Mouse (Mus musculus) lung, postnatal 0 days (tissue): ENCODE measurements around the gene Rab11fip3. TPM values are rescaled to one million over a fixed set of nuclear protein-coding genes. Genes with fewer than 3 reads are reported as not detected.

ENCODE experiments used
- ATAC-seq: fragments of 200-750 bp; cut with Nextera tagmentation; 2 replicates; pipeline ENCODE4 v1.8.0; 2017; ENCODE audit warnings: moderate library complexity
- DNase-seq: peaks from one replicate; pipeline ENCODE4 v3.0.0-alpha.2; 2016; ENCODE audit warnings: low spot score
- H3K27ac ChIP-seq: fragments of 300-500 bp; sonication (generic); 2 replicates; pipeline ENCODE4 v1.5.1; 2014; ENCODE audit warnings: antibody characterized with exemption, mild to moderate bottlenecking, low read length, mixed read lengths
- H3K27me3 ChIP-seq: fragments of 300-500 bp; sonication (generic); replicated peaks from 2 replicates; pipeline ENCODE4 v1.6.1; 2014; ENCODE audit warnings: low read length, mixed read lengths; ENCODE audit not compliant: insufficient read depth
- H3K36me3 ChIP-seq: fragments of 300-500 bp; sonication (generic); 2 replicates; pipeline ENCODE4 v1.6.1; 2014; ENCODE audit warnings: low read length, mixed read lengths; ENCODE audit not compliant: insufficient read depth
- H3K4me1 ChIP-seq: fragments of 300-500 bp; sonication (generic); 2 replicates; pipeline ENCODE4 v1.6.1; 2014; ENCODE audit warnings: antibody characterized with exemption, low read depth, low read length, mixed read lengths; ENCODE audit not compliant: insufficient read depth
- H3K4me2 ChIP-seq: fragments of 300-500 bp; sonication (generic); replicated peaks from 2 replicates; pipeline ENCODE4 v1.6.1; 2014; ENCODE audit warnings: low read depth, mild to moderate bottlenecking, low read length, moderate library complexity, mixed read lengths
- H3K4me3 ChIP-seq: fragments of 300-500 bp; sonication (generic); 2 replicates; pipeline ENCODE4 v1.5.1; 2014; ENCODE audit warnings: low read depth, low read length
- H3K9ac ChIP-seq: fragments of 300-500 bp; sonication (generic); replicated peaks from 2 replicates; pipeline ENCODE4 v1.6.1; 2014; ENCODE audit warnings: low read depth, mild to moderate bottlenecking
- H3K9me3 ChIP-seq: fragments of 300-500 bp; sonication (generic); 2 replicates; pipeline ENCODE4 v1.6.1; 2016; ENCODE audit warnings: low read length, mixed read lengths
- CTCF ChIP-seq: IDR thresholded peaks from 2 replicates; pipeline ENCODE4 v1.5.1; 2016; ENCODE audit warnings: antibody characterized with exemption, mild to moderate bottlenecking
- EP300 ChIP-seq: IDR thresholded peaks from 2 replicates; pipeline ENCODE4 v1.6.1; 2016; ENCODE audit warnings: antibody characterized with exemption, mild to moderate bottlenecking, control low read depth
- WGBS: fragments of 180-500 bp; shearing (Covaris S2); extraction: QIAGEN DNeasy Blood & Tissue Kit; methylation state at CpG from one replicate; pipeline ENCODE4 v1.1.7; 2014; 5-methylcytosine and 5-hydroxymethylcytosine counted together
- polyA plus RNA-seq: library from polyadenylated mRNA; unstranded; fragments of >200 nt; fragmentation: Nextera tagmentation; extraction: Ambion mirVana; gene quantifications from 2 replicates; pipeline ENCODE4 v1.2.1, GENCODE M21; 2015

The Rab11fip3 gene
- polyA plus RNA-seq, 1 experiment from 2014 or later: 7.2 TPM

DNA sequence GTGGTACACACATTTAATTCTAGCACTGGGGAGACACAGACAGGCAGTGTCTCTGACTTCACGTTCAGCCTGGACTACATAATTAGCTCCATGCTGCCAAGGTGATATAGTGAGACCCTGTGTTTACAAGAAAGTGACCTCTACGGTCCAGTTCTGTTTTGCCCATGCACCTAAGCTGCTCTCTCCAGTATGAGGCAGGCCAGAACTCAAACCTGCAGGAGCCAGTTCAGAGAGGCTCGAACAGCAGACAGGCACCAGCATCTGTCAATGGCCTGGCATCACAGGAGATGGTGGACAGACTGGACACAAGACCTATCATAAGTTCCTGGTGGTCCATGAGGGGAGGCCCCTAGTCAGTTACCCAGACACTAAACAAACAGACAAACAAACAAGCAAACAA is 51.0 kb downstream of the Rab11fip3 start:
- Histone ChIP-seq H3K4me3 (no peak overlapping the region), H3K9me3 (no peaks in the 10 kb centered on the region), H3K36me3 (0 out of 2 replicates have a peak, but pooled peaks cover 7% of the 10 kb centered on the region), H3K27ac (no peak overlapping the region), H3K4me1 (no peaks in the 10 kb centered on the region), H3K9ac (no peak overlapping the region), H3K4me2 (no peak overlapping the region), H3K27me3 (no peaks in the 10 kb centered on the region)
- DNase-seq (no peak), ATAC-seq (no peak)
- TF ChIP-seq EP300 (no peak), CTCF (no peak)
- 65% methylated on average over 3 of the region's 3 CpGs for WGBS

DNA sequence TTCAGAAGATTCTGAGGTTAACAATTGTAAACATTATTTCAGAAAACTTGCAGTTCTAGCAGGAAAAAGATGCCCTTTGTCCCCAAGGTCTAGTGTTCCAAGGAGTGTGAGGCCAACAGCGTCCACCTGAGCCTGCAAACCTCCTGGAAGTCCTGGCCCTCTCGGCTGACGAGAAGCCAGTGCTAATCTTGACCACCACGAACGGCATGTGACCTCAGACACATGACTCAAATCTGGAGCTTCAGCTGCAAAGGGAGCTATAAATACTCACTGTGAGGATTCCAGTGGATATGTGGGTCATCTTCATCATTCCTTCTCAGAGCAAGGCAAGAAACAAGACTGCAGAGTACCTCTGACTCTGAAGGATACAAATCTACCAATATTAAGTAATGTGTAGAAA is 51.4 kb downstream of the Rab11fip3 start:
- ATAC-seq: no peak
- H3K4me1 ChIP-seq: no peaks in the 10 kb centered on the region
- H3K9ac ChIP-seq: no peak overlapping the region
- H3K4me3 ChIP-seq: no peak overlapping the region
- H3K27me3 ChIP-seq: no peaks in the 10 kb centered on the region
- 0 out of 2 replicates have a peak, but pooled peaks cover 7% of the 10 kb centered on the region for H3K36me3 ChIP-seq
- no peak overlapping the region for H3K4me2 ChIP-seq
- no peaks in the 10 kb centered on the region for H3K9me3 ChIP-seq
- DNase-seq: no peak
- no peak overlapping the region for H3K27ac ChIP-seq
- no peak for TF ChIP-seq EP300
- TF ChIP-seq CTCF: no peak
- WGBS: 77% methylated on average over 5 of the region's 5 CpGs

DNA sequence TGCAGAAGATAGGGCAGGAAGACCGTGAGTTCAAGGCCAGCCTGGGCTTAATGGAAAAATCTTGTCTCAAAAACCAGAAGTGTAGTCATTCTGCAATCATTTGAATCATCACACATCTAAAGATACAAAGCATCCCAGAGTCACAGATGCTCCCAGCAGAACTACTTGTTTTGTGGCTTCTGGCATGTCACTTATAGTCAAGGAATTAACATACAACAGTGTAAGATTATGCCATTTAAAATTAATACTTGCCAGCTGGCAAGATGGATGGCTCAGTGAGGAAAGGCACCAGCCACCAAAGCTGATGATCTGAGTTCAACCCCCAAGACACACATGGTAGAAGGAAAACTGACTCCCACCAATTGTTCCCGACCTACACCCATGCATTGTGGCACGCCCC is 52.3 kb downstream of the Rab11fip3 start:
- DNase-seq (no peak), ATAC-seq (no peak)
- H3K9me3 ChIP-seq: no peaks in the 10 kb centered on the region
- TF ChIP-seq CTCF (no peak), EP300 (no peak)
- H3K4me1 ChIP-seq: no peaks in the 10 kb centered on the region
- no peaks in the 10 kb centered on the region for H3K27me3 ChIP-seq
- H3K27ac ChIP-seq: no peak overlapping the region
- H3K4me2 ChIP-seq: no peak overlapping the region
- 0 out of 2 replicates have a peak, but pooled peaks cover 7% of the 10 kb centered on the region for H3K36me3 ChIP-seq
- 74% methylated on average over 3 of the region's 3 CpGs for WGBS
- H3K9ac ChIP-seq: no peak overlapping the region
- no peak overlapping the region for H3K4me3 ChIP-seq

DNA sequence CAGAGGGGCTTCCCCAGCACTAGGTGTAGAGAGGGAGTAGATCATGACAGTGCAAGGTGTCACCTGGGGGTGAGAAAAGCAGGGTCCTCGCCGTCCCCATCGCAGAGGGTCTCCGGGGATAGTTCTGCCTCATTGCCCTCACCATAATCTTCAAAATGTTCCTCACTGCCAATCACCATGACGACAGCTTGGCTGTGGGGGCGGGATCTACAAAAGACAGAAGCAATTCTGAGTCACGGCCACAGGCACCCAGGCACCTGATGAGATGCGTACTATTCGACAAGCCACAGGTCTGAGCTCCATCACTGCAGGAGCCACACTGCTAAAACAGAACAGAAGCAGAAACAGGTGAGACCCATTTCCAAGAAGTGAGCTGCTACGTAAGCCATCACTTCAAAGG is 55.6 kb downstream of the Rab11fip3 start:
- DNase-seq (no peak), ATAC-seq (no peak)
- Histone ChIP-seq H3K36me3 (0 out of 2 replicates have a peak, but pooled peaks cover 7% of the 10 kb centered on the region), H3K9ac (no peak overlapping the region), H3K4me2 (no peak overlapping the region), H3K4me1 (no peaks in the 10 kb centered on the region), H3K27ac (no peak overlapping the region), H3K4me3 (no peak overlapping the region), H3K9me3 (no peaks in the 10 kb centered on the region), H3K27me3 (no peaks in the 10 kb centered on the region)
- WGBS: 86% methylated on average over 10 of the region's 10 CpGs
- TF ChIP-seq CTCF (no peak), EP300 (no peak)

DNA sequence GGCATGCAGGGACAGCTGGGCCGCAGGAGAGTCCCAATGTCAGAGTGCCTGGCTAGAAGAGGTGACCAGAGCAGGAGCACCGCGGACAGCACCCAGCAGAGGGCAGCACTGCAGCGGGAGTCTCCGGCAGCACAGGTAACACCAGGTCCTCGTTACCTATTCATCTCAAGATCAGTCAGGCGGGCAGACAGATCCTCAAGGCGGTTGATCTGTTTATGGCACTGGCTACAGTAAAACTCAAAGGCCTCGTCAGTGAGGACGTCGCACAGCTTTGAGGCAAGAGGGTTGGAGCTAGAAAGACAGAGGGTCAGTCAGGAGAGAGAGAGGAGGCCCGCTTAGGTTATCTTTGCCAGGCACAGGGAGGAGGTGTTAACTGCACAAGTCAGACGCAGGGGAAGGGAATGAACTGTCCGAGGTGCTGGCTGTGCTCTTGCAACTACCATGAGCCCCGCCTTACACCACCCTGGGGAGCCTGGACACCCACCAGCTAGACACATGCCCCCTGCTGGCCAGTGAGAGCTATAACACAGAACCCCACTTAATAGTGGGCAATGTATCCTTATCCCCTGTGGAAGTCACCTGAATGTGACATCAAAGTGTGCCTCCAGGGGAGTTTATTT is 57.4 kb downstream of the Rab11fip3 start:
- Histone ChIP-seq H3K9me3 (no peaks in the 10 kb centered on the region), H3K4me3 (no peak overlapping the region), H3K36me3 (0 out of 2 replicates have a peak, but pooled peaks cover 7% of the 10 kb centered on the region), H3K4me2 (0 out of 2 replicates have a peak overlapping the region, but pooled peaks have one; percentile 22), H3K27ac (no peak overlapping the region), H3K9ac (no peak overlapping the region), H3K27me3 (no peaks in the 10 kb centered on the region), H3K4me1 (no peaks in the 10 kb centered on the region)
- peak; percentile 92 for ATAC-seq
- 15% methylated on average over 15 of the region's 15 CpGs for WGBS
- no peak for TF ChIP-seq EP300
- TF ChIP-seq CTCF: peak; percentile 88
- DNase-seq: peak; percentile 95

DNA sequence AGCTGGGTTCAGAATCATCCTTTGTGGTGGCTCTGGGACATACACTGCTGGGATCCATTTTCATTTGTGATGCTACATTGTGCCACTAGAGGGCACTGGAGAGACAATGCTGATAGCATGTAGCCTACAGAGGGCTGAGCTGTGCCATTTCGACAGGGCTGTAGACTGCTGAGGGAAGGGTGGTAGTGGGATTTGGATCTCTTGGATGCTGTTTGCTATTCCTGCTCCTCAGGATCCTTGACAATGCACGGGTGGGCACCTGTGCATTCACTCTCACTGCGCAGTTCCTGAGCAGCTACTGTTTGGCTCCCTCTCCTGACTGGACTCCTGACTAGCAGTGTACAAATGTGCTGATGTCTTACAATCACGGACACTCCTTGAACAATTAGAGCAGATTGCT is 59.8 kb downstream of the Rab11fip3 start:
- no peak overlapping the region for H3K4me3 ChIP-seq
- H3K4me1 ChIP-seq: no peaks in the 10 kb centered on the region
- ATAC-seq: peak; percentile 57
- H3K36me3 ChIP-seq: no peaks in the 10 kb centered on the region
- peak; percentile 74 for DNase-seq
- WGBS: 27% methylated on average over 4 of the region's 4 CpGs
- no peak overlapping the region for H3K4me2 ChIP-seq
- H3K27ac ChIP-seq: no peak overlapping the region
- no peaks in the 10 kb centered on the region for H3K9me3 ChIP-seq
- no peak overlapping the region for H3K9ac ChIP-seq
- H3K27me3 ChIP-seq: no peaks in the 10 kb centered on the region
- TF ChIP-seq CTCF (peak; percentile 97), EP300 (no peak)

DNA sequence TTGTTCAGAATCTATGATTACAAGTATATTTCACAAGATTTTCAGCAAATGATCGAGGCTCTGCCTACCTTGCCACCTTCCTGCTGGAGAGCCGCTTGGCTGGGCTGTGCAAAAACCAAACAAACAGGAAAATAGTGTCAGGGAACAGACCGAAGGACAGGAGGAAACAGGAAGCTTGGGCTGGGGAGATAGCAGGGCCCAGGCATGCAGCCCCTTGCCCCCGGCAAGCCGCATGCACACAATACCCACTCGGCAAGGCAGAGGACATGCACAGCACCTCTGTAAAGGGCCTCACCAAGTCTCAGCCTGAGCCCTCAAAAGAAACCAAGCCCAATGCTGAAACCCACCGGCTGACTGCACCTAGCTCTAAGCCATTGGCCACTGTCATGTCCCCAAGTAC is 60.6 kb downstream of the Rab11fip3 start:
- Histone ChIP-seq H3K27me3 (no peaks in the 10 kb centered on the region), H3K4me2 (no peak overlapping the region), H3K27ac (no peak overlapping the region), H3K4me3 (no peak overlapping the region), H3K9ac (no peak overlapping the region), H3K9me3 (no peaks in the 10 kb centered on the region), H3K4me1 (no peaks in the 10 kb centered on the region), H3K36me3 (no peaks in the 10 kb centered on the region)
- ATAC-seq (no peak), DNase-seq (peak; percentile 3)
- WGBS: 66% methylated on average over 7 of the region's 7 CpGs
- TF ChIP-seq CTCF: no peak
- TF ChIP-seq EP300: no peak
